Mouse (Mus musculus) ES-Bruce4 (cell line): ENCODE measurements around the gene Csnk2b.

Experiments
- CTCF ChIP-seq: IDR thresholded peaks from one replicate; pipeline ENCODE4 v1.8.1; 2011; ENCODE audit warnings: low read depth, low read length
- EP300 ChIP-seq: IDR thresholded peaks from 2 replicates; pipeline ENCODE4 v1.6.1; 2011; ENCODE audit warnings: low read depth, low read length; ENCODE audit not compliant: insufficient read depth
- POLR2A ChIP-seq: IDR thresholded peaks from one replicate; pipeline ENCODE4 v1.8.1; 2011; ENCODE audit warnings: low read length; ENCODE audit not compliant: insufficient read depth

DNA sequence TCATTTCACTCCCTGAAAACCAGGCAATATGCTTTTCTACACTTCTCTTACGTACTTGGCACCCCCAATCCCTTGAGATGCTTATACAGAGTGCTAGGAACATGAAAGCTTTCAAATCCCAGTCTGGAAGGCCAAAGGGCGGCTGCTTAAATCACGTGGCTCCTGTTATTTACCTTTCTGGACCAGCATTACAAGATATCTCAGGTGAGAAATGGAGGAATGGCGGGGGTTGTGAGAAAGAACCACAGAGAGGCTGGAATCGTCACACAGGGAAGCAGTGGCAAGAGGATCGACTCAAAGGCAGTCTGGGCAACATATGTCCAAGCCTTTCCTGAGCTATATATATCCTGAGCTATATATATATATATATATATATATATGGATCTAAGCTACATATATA lies 3.7 kb upstream of the Csnk2b start:
- TF ChIP-seq POLR2A: no peak
- no peak for TF ChIP-seq EP300
- no peak for TF ChIP-seq CTCF
